Mouse (Mus musculus) cerebellum, adult 2 months (tissue): ENCODE measurements around the gene Tmem56.

Source experiments
- CTCF ChIP-seq: fragments of 200-500 bp; IDR thresholded peaks from 2 replicates; pipeline ENCODE4 v1.5.1; 2011; ENCODE audit warnings: low read depth, mild to moderate bottlenecking, control low read depth, low read length, moderate library complexity, borderline replicate concordance; ENCODE audit not compliant: insufficient read depth
- POLR2A ChIP-seq: fragments of 200-500 bp; IDR thresholded peaks from 2 replicates; pipeline ENCODE4 v1.6.1; 2011; ENCODE audit warnings: low read length, control low read depth, borderline replicate concordance; ENCODE audit not compliant: insufficient read depth

- TF ChIP-seq POLR2A (no peak), CTCF (no peak)
Measured at GRCm38 (mm10) chr3:121315498-121315897, 32.6 kb upstream of the Tmem56 start.
